Mouse (Mus musculus) spleen, postnatal 4 days (tissue): Measurements from ENCODE around the gene Azin2.
A peak's percentile ranks its signal among the peaks of the same experiment; 100 is the strongest.

Experiments used
- DNase-seq, 2 experiments: peaks; one replicate each; pipeline ENCODE4 v3.0.0; 2022; ENCODE audit warnings: low spot score in 2 of 2

Gene Azin2

DNA sequence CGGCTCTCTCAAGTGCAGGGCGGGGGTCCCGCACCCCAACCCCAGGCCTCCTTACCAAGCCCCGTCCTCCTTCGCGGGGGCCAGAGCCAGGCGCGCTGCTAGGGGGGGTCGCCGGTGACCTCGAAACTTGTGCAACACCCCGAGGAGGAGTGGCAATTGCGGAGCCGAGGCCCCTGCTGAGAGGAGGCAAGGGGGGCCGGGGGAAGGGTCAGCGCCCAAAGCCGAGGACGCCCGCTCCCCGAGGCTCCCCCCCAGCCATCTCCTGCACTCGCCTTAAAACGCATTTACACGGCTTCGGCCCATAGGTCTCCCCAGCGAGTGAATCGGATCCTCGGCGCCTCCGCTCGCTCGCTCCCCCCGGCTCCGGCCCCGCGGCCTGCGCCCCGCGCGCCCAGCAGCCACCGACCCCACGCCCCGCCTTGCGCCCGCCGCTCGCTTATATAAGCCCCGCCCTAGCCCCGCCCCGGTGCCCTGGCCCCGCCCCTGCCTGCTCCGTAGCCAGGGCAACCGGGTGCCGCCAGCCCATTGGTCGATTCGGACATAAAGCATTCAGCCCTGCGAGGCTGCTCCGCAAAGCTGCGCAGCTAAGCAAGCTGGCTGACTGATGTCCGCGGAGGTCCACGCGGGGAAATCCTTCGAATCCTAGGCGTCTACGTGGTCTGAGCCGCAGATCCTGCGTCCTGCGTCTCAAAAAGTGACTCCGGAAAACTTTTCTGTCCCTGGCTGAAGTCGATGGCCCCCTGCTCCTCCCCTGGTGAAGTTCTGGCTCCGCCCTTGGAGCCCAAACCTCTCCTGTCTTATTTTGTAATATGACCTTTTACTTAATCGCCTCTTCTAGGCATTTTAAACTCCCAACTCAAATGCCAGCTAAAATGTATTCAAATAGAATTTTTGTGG lies at the start of gene Azin2:
TSS of gene Azin2 (minus strand) at position 414 of the 897 bp plus-strand sequence.
- peak; percentile 83 to 93 for DNase-seq

GRCm38 (mm10) chr4:129011604-129012121 lies 49.4 kb upstream of the Azin2 start:
- DNase-seq: no peak

DNA sequence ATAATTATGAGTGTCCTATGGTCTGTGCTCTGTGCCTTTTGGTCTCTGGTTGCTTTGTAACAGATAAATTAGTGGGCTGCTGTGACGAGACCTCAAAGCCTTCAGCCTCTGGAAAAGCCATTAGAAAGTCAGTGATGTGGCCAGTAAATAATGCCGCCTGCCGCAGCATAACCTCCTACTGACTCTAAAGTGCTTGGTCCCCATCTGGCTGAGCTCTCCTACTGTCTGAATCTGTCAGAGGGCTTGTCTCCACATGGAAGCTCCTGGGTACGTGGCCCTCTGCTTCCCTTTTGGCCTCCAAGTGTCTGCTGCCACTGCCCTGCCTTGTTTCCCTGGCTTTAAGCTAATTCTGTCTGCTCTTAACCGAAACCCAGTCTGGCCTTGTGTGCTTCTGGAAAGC lies 47.3 kb upstream of the Azin2 start:
- no peak for DNase-seq

DNA sequence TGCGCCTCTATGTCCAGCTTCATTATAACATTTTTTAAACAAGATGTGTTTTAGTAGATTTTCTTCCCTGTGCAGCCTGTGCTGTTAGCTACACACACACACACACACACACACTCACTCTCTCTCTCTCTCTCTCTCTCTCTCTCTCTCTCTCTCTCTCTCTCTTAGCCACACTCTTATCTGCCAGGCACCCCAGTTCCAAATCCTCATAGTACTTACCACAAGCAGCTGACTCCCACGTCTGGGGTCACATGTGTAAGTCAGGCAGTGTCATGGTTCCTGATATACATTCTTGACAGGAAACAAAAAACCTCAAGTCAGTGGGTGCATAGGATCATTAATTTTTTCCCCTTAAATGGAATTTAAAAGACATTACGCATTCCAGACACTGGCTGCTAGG lies 46.4 kb upstream of the Azin2 start:
- DNase-seq: no peak

DNA sequence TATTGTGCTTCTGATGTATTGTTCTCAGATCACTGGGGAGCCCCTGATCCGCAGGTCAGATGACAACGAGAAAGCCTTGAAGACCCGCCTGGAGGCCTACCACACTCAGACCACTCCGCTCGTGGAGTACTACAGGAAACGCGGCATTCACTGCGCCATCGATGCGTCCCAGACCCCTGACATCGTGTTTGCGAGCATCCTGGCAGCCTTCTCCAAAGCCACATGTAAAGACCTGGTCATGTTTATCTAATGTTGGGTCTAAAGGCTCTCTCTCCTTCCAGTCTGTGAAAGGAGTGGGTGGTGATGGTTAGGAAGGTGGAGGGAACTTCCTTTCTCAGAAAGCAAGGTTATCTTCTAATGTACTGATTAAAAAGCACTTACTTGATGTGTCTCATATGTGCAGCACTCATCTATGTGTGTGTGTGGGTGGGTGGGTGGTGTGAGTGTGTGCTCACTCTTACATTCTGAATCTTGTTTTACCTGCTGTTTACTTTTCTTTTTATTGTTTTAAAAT lies 45.8 kb upstream of the Azin2 start:
- no peak for DNase-seq

GRCm38 (mm10) chr4:129003720-129004119 lies 41.5 kb upstream of the Azin2 start:
- no peak for DNase-seq

GRCm38 (mm10) chr4:129000786-129001185 lies 38.5 kb upstream of the Azin2 start:
- DNase-seq: no peak

- no peak for DNase-seq
Measured at GRCm38 (mm10) chr4:128998401-128998800, 36.2 kb upstream of the Azin2 start.

- peak in 1 of 2 experiments; percentile 44 for DNase-seq
Measured at GRCm38 (mm10) chr4:128997258-128997657, 35.0 kb upstream of the Azin2 start.

DNA sequence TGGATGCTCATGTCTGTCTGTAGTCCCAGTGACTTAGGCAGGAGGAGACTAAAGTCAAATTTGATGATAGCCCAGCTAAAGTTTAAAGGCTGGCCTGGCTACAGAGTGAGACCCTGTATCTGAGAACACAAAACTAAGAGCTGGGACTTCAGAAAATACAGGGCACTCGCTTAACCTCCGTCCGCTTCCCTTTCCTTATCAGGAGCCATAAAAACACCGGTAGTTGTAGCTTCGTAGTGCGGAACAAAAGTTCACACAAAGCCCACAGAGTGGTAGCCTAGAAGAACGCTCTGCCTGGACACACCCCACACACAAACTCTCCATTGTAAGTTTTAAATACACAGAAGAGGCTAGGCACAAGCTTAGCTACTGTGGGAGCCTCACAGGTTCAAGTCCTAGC lies 33.0 kb upstream of the Azin2 start:
- no peak for DNase-seq

- DNase-seq: no peak
Measured at GRCm38 (mm10) chr4:128993675-128994074, 31.4 kb upstream of the Azin2 start.

- peak; percentile 92 to 96 for DNase-seq
Measured at GRCm38 (mm10) chr4:128993025-128993662, 30.9 kb upstream of the Azin2 start.

- no peak for DNase-seq
Measured at GRCm38 (mm10) chr4:128992176-128992575, 29.9 kb upstream of the Azin2 start.

- no peak for DNase-seq
Measured at GRCm38 (mm10) chr4:128991500-128992008, 29.3 kb upstream of the Azin2 start, which contains the start of gene Ak2. Gene Ak2 (plus strand): TSS chr4:128991958.

DNA sequence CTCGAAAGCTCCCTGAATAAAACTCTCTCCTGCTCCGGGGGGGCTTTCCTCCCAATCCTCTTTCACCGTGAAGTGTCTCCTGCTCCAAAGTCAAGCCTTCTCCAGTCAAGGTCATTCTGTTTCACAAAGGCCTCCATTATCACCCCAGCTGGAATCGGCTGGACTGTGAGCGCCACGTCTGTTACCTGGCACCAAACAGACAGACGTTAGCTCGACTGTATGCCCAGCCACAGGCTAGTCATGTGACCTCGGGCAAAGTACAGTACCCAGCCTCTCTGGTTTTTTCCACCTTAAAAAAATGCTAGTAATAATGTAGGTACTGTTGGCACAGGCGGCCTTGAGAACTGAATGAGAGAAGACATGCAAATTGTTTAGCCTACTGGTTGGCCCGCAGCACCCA lies 27.4 kb upstream of the Azin2 start:
- no peak for DNase-seq

DNA sequence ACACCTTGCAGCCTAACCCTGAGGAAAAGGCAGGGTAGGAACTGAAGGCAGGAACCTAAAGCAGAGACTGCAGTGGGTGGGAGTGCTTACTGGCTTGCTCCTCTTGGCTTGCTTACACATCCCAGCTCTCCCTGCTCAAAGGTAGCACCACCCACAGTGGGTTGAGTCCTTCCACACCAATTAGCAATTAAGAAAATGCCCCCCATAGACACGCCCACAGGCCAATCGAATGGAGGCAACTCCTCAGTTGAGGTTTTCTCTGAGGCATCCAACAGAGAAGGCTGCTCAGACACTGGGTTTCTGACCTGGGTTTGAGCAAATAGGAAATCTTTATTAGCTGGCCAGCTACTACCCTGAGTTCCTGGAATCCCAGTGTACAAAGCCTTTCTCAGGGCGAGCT lies 26.7 kb upstream of the Azin2 start:
- no peak for DNase-seq

DNA sequence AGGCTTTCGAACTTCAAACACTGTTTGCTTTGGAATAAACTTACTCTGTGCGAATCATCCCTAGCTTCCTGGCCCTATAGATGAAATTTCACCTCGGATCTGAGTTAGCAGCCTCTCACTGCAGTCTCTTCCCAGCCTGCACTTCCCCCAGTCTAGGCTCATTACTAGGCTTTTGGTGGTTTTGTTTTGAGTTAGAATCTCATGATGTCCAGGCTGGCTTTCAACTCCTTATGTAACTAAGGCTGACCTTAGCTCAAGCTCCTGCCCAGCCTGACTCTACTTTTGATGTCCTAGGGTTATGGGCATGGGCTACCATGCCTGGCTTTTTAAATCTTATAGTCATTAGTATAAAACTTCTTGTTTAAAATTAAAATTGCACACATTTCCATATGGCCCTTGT lies 22.4 kb upstream of the Azin2 start:
- DNase-seq: no peak

DNA sequence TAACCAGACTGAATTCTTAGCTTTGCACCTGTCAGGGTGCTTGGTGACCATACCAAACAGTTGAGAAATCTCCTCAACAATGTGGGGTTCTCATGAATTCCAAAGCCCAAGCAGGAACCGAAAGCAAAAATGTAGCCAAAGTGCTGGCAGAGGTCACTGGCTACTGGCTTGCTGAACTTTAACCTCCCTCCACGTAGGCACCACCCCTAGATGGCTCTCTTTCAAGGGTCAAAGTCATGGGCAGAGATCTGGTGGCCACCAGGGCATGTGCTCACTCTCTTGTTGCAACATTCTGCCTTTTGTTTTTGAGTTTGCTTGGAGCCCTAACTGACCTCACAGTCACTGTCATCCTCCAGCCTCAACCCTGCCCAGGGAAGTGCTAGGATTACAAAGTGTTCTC lies 21.4 kb upstream of the Azin2 start:
- DNase-seq: no peak

- no peak for DNase-seq
Measured at GRCm38 (mm10) chr4:128983151-128983550, 20.9 kb upstream of the Azin2 start.

GRCm38 (mm10) chr4:128981833-128982180 lies 19.6 kb upstream of the Azin2 start:
- no peak for DNase-seq

- DNase-seq: peak in 1 of 2 experiments; percentile 42
Measured at GRCm38 (mm10) chr4:128980890-128981832, 18.9 kb upstream of the Azin2 start.
